Mouse (Mus musculus) brain, embryonic 14.5 days (tissue): ENCODE measurements around the gene Map2.

Experiments used
- CTCF ChIP-seq: fragments of 200-500 bp; IDR thresholded peaks from 2 replicates; pipeline ENCODE4 v1.5.1; 2012; ENCODE audit warnings: inconsistent platforms, mild to moderate bottlenecking, moderate library complexity, borderline replicate concordance; ENCODE audit not compliant: insufficient read depth, insufficient read length; ENCODE audit errors: extremely low read depth
- POLR2A ChIP-seq: fragments of 200-500 bp; IDR thresholded peaks from 2 replicates; pipeline ENCODE4 v1.6.1; 2012; ENCODE audit warnings: mild to moderate bottlenecking, inconsistent platforms, borderline replicate concordance; ENCODE audit not compliant: poor library complexity, insufficient read depth, insufficient read length, severe bottlenecking; ENCODE audit errors: extremely low read depth

DNA sequence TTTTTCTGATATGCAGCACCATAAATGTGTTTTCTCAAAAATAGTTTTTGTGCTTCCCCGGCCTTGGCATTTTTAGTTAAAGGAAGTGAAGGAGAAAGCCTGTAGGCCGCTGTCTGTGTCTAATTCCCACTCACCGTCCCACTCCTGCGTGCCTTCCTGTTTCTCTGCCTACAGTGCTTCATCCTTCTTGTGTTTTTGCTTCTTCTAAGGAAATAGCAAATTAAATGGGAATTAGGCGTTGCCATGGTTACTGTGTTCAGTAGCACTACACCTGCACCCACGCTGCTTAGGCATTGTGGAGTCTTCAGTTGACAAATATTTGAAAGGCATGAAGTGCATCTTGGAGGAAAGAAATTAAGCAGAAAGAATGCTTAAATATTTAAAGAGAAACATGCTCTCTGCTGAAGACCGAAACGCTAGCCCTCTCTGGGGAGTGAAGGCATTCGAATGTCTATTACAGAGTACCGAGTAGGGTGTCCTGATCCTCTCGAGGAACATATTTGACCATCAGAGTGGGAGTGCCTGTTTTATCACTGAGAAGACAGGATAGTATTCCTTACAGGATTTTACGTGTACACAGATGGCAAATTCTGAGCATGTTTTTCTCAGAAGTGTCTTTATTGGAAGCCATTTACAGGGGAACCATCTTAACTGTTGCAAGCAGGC, 12.1 kb downstream of the Map2 start:
- no peak for TF ChIP-seq CTCF
- no peak for TF ChIP-seq POLR2A
